Mouse (Mus musculus): ENCODE data around the gene Enc1. TPM values are rescaled to one million over a fixed set of nuclear protein-coding genes. Genes with fewer than 3 reads are reported as not detected.
"Not testable (repeated sequence)": the region's sequence is repeated elsewhere in the genome, so short reads cannot be mapped to it uniquely, and the experiment has no call there.

Enc1 gene
- polyA plus RNA-seq, 1 experiment from 2014 or later, result 7.9 TPM

DNA sequence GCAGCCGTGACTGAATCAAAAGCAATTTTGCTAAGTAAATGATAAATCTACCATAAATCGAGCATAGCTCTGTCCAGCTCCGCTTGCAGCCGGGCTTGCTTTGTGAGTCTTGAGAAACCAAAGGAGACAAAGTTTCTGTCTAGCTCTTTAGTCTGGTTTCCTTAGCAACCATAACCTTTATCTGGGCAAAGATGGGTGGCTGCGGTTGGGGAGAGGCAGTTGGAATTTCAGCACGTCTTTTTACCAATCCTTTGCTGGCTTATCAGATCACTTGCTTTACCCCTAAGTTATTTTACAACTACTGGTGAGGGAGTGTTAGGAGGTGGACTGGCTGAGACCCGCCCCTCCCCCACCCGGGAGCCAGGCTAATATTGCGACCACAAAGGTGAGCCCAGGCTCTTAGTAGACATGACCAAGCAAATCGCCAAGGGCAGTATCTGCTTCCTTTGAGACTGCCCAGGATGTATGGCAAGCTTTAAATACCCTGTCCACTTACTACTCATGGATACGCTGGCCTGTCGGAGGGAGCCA lies 16.0 kb downstream of the Enc1 start:
- H3K27ac ChIP-seq (ENCODE audit: low read length), result no peak overlapping the region
- ATAC-seq (ENCODE audit: insufficient number of reproducible peaks, insufficient read depth, low FRiP score, low read depth), result no peak
- H3K9ac ChIP-seq (replicated peaks; ENCODE audit: low read depth, low read length), result no peak overlapping the region
- peaks cover 10% of the 10 kb centered on the region; the same call in 1 of the 2 replicates for H3K4me1 ChIP-seq (ENCODE audit: control insufficient read depth, insufficient read depth, low read length)
- no peak overlapping the region for H3K4me2 ChIP-seq (replicated peaks; ENCODE audit: low read depth, low read length)
- no peaks in the 10 kb centered on the region for H3K27me3 ChIP-seq (ENCODE audit: control insufficient read depth, insufficient read depth, low read length)
- H3K9me3 ChIP-seq (ENCODE audit: control insufficient read depth, low read depth, low read length), result no peaks in the 10 kb centered on the region
- 37% methylated on average over 12 of the region's 12 CpGs for WGBS
- H3K4me3 ChIP-seq (ENCODE audit: low read depth, low read length), result no peak overlapping the region
- peaks cover 6% of the 10 kb centered on the region for H3K36me3 ChIP-seq (ENCODE audit: control insufficient read depth, insufficient read depth, low read length)

- no peaks in the 10 kb centered on the region for H3K36me3 ChIP-seq (ENCODE audit: control insufficient read depth, insufficient read depth, low read length)
- H3K4me2 ChIP-seq (replicated peaks; ENCODE audit: low read depth, low read length), result no peak overlapping the region
- 0 out of 2 replicates have a peak, but pooled peaks cover 3% of the 10 kb centered on the region for H3K4me1 ChIP-seq (ENCODE audit: control insufficient read depth, insufficient read depth, low read length)
- no peaks in the 10 kb centered on the region for H3K9me3 ChIP-seq (ENCODE audit: control insufficient read depth, low read depth, low read length)
- H3K9ac ChIP-seq (replicated peaks; ENCODE audit: low read depth, low read length), result no peak overlapping the region
- no peak overlapping the region for H3K27ac ChIP-seq (ENCODE audit: low read length)
- H3K4me3 ChIP-seq (ENCODE audit: low read depth, low read length), result no peak overlapping the region
- WGBS, result 81% methylated on average over 16 of the region's 16 CpGs
- no peak for ATAC-seq (ENCODE audit: insufficient number of reproducible peaks, insufficient read depth, low FRiP score, low read depth)
- H3K27me3 ChIP-seq (ENCODE audit: control insufficient read depth, insufficient read depth, low read length), result no peaks in the 10 kb centered on the region
These were observed 18.4 kb downstream of the Enc1 start for GRCm38 (mm10) chr13:97259271-97259670.

DNA sequence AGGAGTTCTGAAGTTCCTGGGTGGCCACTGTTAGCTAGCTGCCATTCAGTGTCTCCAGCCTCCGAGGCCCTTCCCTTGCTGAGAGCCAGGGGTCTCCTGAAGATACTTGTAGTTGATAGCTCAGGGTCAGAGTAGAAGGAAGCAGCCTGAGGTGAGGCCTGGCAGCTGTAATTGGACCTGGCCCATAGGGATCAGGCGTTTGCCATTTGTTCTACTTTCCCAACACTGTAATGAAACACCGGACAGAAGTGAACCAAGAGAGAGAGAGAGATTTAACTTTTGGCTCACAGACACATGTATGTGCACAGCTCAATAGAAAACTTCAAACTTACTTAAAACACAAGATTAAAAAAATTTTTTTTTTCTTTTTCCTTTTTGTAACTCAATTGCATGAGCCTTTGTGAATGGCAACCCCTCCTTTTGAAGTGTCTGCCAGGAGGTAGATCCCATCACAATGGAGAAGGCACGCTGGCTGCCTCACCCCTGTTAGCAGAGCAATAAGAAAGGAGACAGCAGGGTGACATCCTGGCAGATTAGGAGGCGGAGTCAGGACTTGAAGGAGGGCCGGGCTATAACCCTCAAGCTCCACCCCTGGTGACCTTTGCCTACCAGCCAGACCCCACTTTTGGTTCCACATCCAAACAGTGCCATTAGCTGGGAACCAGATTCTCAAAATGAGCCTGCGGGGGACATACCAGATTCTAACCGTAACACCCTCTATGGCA lies 19.7 kb downstream of the Enc1 start:
- Histone ChIP-seq H3K9me3 (ENCODE audit: control insufficient read depth, low read depth, low read length) (no peaks in the 10 kb centered on the region), H3K4me2 (replicated peaks; ENCODE audit: low read depth, low read length) (no peak overlapping the region), H3K27me3 (ENCODE audit: control insufficient read depth, insufficient read depth, low read length) (no peaks in the 10 kb centered on the region), H3K36me3 (ENCODE audit: control insufficient read depth, insufficient read depth, low read length) (no peaks in the 10 kb centered on the region), H3K27ac (ENCODE audit: low read length) (no peak overlapping the region), H3K4me1 (ENCODE audit: control insufficient read depth, insufficient read depth, low read length) (0 out of 2 replicates have a peak, but pooled peaks cover 3% of the 10 kb centered on the region), H3K9ac (replicated peaks; ENCODE audit: low read depth, low read length) (no peak overlapping the region), H3K4me3 (ENCODE audit: low read depth, low read length) (no peak overlapping the region)
- 55% methylated on average over 8 of the region's 8 CpGs for WGBS
- ATAC-seq (ENCODE audit: insufficient number of reproducible peaks, insufficient read depth, low FRiP score, low read depth), result no peak

- H3K36me3 ChIP-seq (ENCODE audit: control insufficient read depth, insufficient read depth, low read length), result no peaks in the 10 kb centered on the region
- H3K4me2 ChIP-seq (replicated peaks; ENCODE audit: low read depth, low read length), result no peak overlapping the region
- H3K27me3 ChIP-seq (ENCODE audit: control insufficient read depth, insufficient read depth, low read length), result no peaks in the 10 kb centered on the region
- H3K4me3 ChIP-seq (ENCODE audit: low read depth, low read length), result no peak overlapping the region
- H3K9me3 ChIP-seq (ENCODE audit: control insufficient read depth, low read depth, low read length), result no peaks in the 10 kb centered on the region
- no peak overlapping the region for H3K9ac ChIP-seq (replicated peaks; ENCODE audit: low read depth, low read length)
- 56% methylated on average over 7 of the region's 8 CpGs for WGBS
- 0 out of 2 replicates have a peak, but pooled peaks cover under 1% of the 10 kb centered on the region for H3K4me1 ChIP-seq (ENCODE audit: control insufficient read depth, insufficient read depth, low read length)
- ATAC-seq (ENCODE audit: insufficient number of reproducible peaks, insufficient read depth, low FRiP score, low read depth), result no peak
- H3K27ac ChIP-seq (ENCODE audit: low read length), result no peak overlapping the region
These were observed 20.6 kb downstream of the Enc1 start for GRCm38 (mm10) chr13:97261549-97261948.

DNA sequence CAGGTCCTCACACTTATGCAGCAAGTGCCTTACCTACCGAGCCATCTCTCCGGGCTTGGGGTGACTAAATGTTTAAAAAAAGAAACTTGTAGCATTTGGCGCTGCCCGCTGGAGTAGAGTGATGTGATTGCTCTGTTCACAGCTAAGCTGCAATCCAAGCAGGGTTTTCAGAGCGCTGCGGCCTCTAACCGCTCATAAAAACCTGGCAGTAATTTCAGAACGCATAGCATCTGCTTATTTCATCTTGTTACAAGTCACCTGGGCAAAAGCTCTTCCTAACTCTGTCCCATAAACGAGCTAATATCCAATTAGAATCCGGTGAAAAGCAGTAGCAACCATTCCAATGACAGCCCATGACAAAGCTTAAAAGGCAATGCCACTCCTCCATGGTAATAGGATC lies 21.8 kb downstream of the Enc1 start:
- Histone ChIP-seq H3K4me1 (ENCODE audit: control insufficient read depth, insufficient read depth, low read length) (no peaks in the 10 kb centered on the region), H3K27me3 (ENCODE audit: control insufficient read depth, insufficient read depth, low read length) (no peaks in the 10 kb centered on the region), H3K27ac (ENCODE audit: low read length) (no peak overlapping the region), H3K9me3 (ENCODE audit: control insufficient read depth, low read depth, low read length) (no peaks in the 10 kb centered on the region), H3K4me3 (ENCODE audit: low read depth, low read length) (no peak overlapping the region), H3K36me3 (ENCODE audit: control insufficient read depth, insufficient read depth, low read length) (no peaks in the 10 kb centered on the region), H3K9ac (replicated peaks; ENCODE audit: low read depth, low read length) (no peak overlapping the region), H3K4me2 (replicated peaks; ENCODE audit: low read depth, low read length) (no peak overlapping the region)
- ATAC-seq (ENCODE audit: insufficient number of reproducible peaks, insufficient read depth, low FRiP score, low read depth), result no peak
- 84% methylated on average over 10 of the region's 10 CpGs for WGBS

DNA sequence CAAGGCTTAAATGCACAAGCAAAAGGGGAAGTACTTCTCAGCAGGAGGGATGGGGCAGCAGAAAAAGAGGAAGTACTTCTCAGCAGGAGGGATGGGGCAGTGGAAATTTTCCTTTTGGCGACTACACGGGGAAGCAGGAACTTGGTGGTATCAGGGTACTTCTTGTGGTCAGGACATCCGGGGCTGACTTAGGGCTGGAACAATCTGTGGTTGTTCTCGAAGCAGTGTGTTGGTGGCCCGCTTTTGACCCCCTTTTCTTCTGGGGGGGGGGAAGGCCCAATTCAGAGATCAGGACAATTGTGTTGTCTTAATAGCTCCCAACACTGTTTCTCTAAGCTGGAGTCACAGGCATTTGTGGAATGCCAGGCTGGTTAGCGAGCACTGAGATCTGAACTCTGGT lies 24.6 kb downstream of the Enc1 start:
- not testable (repeated sequence) for H3K9ac ChIP-seq (replicated peaks; ENCODE audit: low read depth, low read length); H3K4me3 ChIP-seq (ENCODE audit: low read depth, low read length); H3K4me1 ChIP-seq (ENCODE audit: control insufficient read depth, insufficient read depth, low read length); H3K4me2 ChIP-seq (replicated peaks; ENCODE audit: low read depth, low read length); H3K27ac ChIP-seq (ENCODE audit: low read length); H3K27me3 ChIP-seq (ENCODE audit: control insufficient read depth, insufficient read depth, low read length); H3K36me3 ChIP-seq (ENCODE audit: control insufficient read depth, insufficient read depth, low read length); ATAC-seq (ENCODE audit: insufficient number of reproducible peaks, insufficient read depth, low FRiP score, low read depth); H3K9me3 ChIP-seq (ENCODE audit: control insufficient read depth, low read depth, low read length)
- WGBS, result 94% methylated on average over 6 of the region's 6 CpGs

GRCm38 (mm10) chr13:97270723-97271122 lies 29.8 kb downstream of the Enc1 start:
- Histone ChIP-seq H3K9me3 (ENCODE audit: control insufficient read depth, low read depth, low read length) (peaks cover 8% of the 10 kb centered on the region; the same call in 1 of the 2 replicates), H3K4me2 (replicated peaks; ENCODE audit: low read depth, low read length) (no peak overlapping the region)
- WGBS, result 69% methylated on average over 2 of the region's 2 CpGs

GRCm38 (mm10) chr13:97271641-97272040 lies 30.7 kb downstream of the Enc1 start:
- 70% methylated on average over 6 of the region's 6 CpGs for WGBS
- no peaks in the 10 kb centered on the region for H3K4me1 ChIP-seq (ENCODE audit: control insufficient read depth, insufficient read depth, low read length)
- no peak overlapping the region for H3K9ac ChIP-seq (replicated peaks; ENCODE audit: low read depth, low read length)
- H3K36me3 ChIP-seq (ENCODE audit: control insufficient read depth, insufficient read depth, low read length), result no peaks in the 10 kb centered on the region
- no peak overlapping the region for H3K27ac ChIP-seq (ENCODE audit: low read length)
- no peaks in the 10 kb centered on the region for H3K27me3 ChIP-seq (ENCODE audit: control insufficient read depth, insufficient read depth, low read length)
- no peak overlapping the region for H3K4me3 ChIP-seq (ENCODE audit: low read depth, low read length)
- peaks cover 8% of the 10 kb centered on the region; the same call in 1 of the 2 replicates for H3K9me3 ChIP-seq (ENCODE audit: control insufficient read depth, low read depth, low read length)
- no peak for ATAC-seq (ENCODE audit: insufficient number of reproducible peaks, insufficient read depth, low FRiP score, low read depth)
- H3K4me2 ChIP-seq (replicated peaks; ENCODE audit: low read depth, low read length), result no peak overlapping the region

More at GRCm38 (mm10) chr13:97270723-97271122, 29.8 kb downstream of the Enc1 start:
- Histone ChIP-seq H3K27me3 (ENCODE audit: control insufficient read depth, insufficient read depth, low read length) (no peaks in the 10 kb centered on the region), H3K4me3 (ENCODE audit: low read depth, low read length) (no peak overlapping the region), H3K27ac (ENCODE audit: low read length) (no peak overlapping the region), H3K36me3 (ENCODE audit: control insufficient read depth, insufficient read depth, low read length) (no peaks in the 10 kb centered on the region), H3K9ac (replicated peaks; ENCODE audit: low read depth, low read length) (no peak overlapping the region), H3K4me1 (ENCODE audit: control insufficient read depth, insufficient read depth, low read length) (no peaks in the 10 kb centered on the region)
- no peak for ATAC-seq (ENCODE audit: insufficient number of reproducible peaks, insufficient read depth, low FRiP score, low read depth)
